Mouse (Mus musculus) kidney, postnatal 0 days (tissue): ENCODE data around the gene Anapc4. TPM values are rescaled to one million over a fixed set of nuclear protein-coding genes. Genes with fewer than 3 reads are reported as not detected.
A peak's percentile ranks its signal among the peaks of the same experiment; 100 is the strongest.

Experiments used
- ATAC-seq: fragments of 200-750 bp; cut with Nextera tagmentation; replicated peaks from 2 replicates; pipeline ENCODE4 v1.8.0; 2017; ENCODE audit warnings: low read depth, moderate number of reproducible peaks, moderate TSS enrichment, moderate library complexity; ENCODE audit not compliant: low FRiP score
- DNase-seq: peaks from one replicate; pipeline ENCODE4 v3.0.0-alpha.2; 2016; ENCODE audit warnings: low spot score
- H3K27ac ChIP-seq: fragments of 300-500 bp; sonication (generic); 2 replicates; pipeline ENCODE4 v1.5.1; 2014; ENCODE audit warnings: mild to moderate bottlenecking
- H3K27me3 ChIP-seq: fragments of 300-500 bp; sonication (generic); 2 replicates; pipeline ENCODE4 v1.6.1; 2014; ENCODE audit warnings: low read length, mixed read lengths; ENCODE audit not compliant: insufficient read depth
- H3K36me3 ChIP-seq: fragments of 300-500 bp; sonication (generic); 2 replicates; pipeline ENCODE4 v1.6.1; 2014; ENCODE audit warnings: low read length, mixed read lengths; ENCODE audit not compliant: insufficient read depth
- H3K4me1 ChIP-seq: fragments of 300-500 bp; sonication (generic); replicated peaks from 2 replicates; pipeline ENCODE4 v1.6.1; 2014; ENCODE audit warnings: antibody characterized with exemption, low read length, mixed read lengths; ENCODE audit not compliant: insufficient read depth
- H3K4me2 ChIP-seq: fragments of 300-500 bp; sonication (generic); 2 replicates; pipeline ENCODE4 v1.6.1; 2014; ENCODE audit warnings: mild to moderate bottlenecking, low read length, moderate library complexity, mixed read lengths
- H3K4me3 ChIP-seq: fragments of 300-500 bp; sonication (generic); replicated peaks from 2 replicates; pipeline ENCODE4 v1.5.1; 2014; ENCODE audit warnings: low read depth, low read length
- H3K9ac ChIP-seq: fragments of 300-500 bp; sonication (generic); 2 replicates; pipeline ENCODE4 v1.6.1; 2014; ENCODE audit warnings: low read depth, low read length
- H3K9me3 ChIP-seq: fragments of 300-500 bp; sonication (generic); replicated peaks from 2 replicates; pipeline ENCODE4 v1.6.1; 2016; ENCODE audit warnings: low read length, inconsistent platforms, mixed read lengths
- CTCF ChIP-seq: IDR thresholded peaks from 2 replicates; pipeline ENCODE4 v1.5.1; 2016; ENCODE audit warnings: antibody characterized with exemption, low read depth, mild to moderate bottlenecking, moderate library complexity
- WGBS: fragments of 180-500 bp; shearing (Covaris S2); extraction: QIAGEN DNeasy Blood & Tissue Kit; methylation state at CpG from one replicate; pipeline ENCODE4 v1.1.7; 2014; 5-methylcytosine and 5-hydroxymethylcytosine counted together
- polyA plus RNA-seq: library from polyadenylated mRNA; unstranded; fragments of >200 nt; fragmentation: Nextera tagmentation; extraction: Ambion mirVana; gene quantifications from 2 replicates; pipeline ENCODE4 v1.2.1, GENCODE M21; 2015

Gene Anapc4
- polyA plus RNA-seq = 72.3 and 79.6 TPM in 2 replicates

- peak within 1 kb of the TSS; percentile 83 for H3K27ac ChIP-seq
- H3K4me3 ChIP-seq = peak within 1 kb of the TSS; percentile 57
- no peaks in the 10 kb centered on the region for H3K9me3 ChIP-seq
- no peak for TF ChIP-seq CTCF
- no peaks in the 10 kb centered on the region for H3K27me3 ChIP-seq
- H3K4me1 ChIP-seq = peaks cover 11% of the 10 kb centered on the region; the same call in 1 of the 2 replicates
- peak; percentile 100 for DNase-seq
- H3K36me3 ChIP-seq = peaks cover 16% of the 10 kb centered on the region
- peak within 1 kb of the TSS; percentile 72 for H3K9ac ChIP-seq
- peak within 1 kb of the TSS; percentile 61 for H3K4me2 ChIP-seq
- ATAC-seq = peak; percentile 99
- WGBS = under 1% methylated on average over 50 of the region's 50 CpGs
Measured at GRCm38 (mm10) chr5:52833761-52834274, at the start of gene Anapc4. TSS of gene Anapc4 (plus strand) at chr5:52834012.

GRCm38 (mm10) chr5:52786556-52787322 lies 47.1 kb upstream of the Anapc4 start:
- no peak overlapping the region for H3K27ac ChIP-seq
- no peak overlapping the region for H3K9ac ChIP-seq
- H3K9me3 ChIP-seq = no peaks in the 10 kb centered on the region
- WGBS = 76% methylated on average over 7 of the region's 7 CpGs
- 0 out of 2 replicates have a peak, but pooled peaks cover 6% of the 10 kb centered on the region for H3K36me3 ChIP-seq
- no peaks in the 10 kb centered on the region for H3K27me3 ChIP-seq
- no peaks in the 10 kb centered on the region for H3K4me1 ChIP-seq
- H3K4me3 ChIP-seq = no peak overlapping the region
- H3K4me2 ChIP-seq = no peak overlapping the region
- no peak for DNase-seq
- no peak for TF ChIP-seq CTCF
- ATAC-seq = no peak

GRCm38 (mm10) chr5:52793230-52793629 lies 40.6 kb upstream of the Anapc4 start:
- Histone ChIP-seq H3K36me3 (peaks cover 21% of the 10 kb centered on the region; the same call in 1 of the 2 replicates), H3K9ac (no peak overlapping the region), H3K4me2 (no peak overlapping the region), H3K27ac (no peak overlapping the region), H3K4me3 (no peak overlapping the region), H3K9me3 (no peaks in the 10 kb centered on the region), H3K4me1 (no peaks in the 10 kb centered on the region), H3K27me3 (no peaks in the 10 kb centered on the region)
- DNase-seq = no peak
- 90% methylated on average over 9 of the region's 9 CpGs for WGBS
- no peak for ATAC-seq
- no peak for TF ChIP-seq CTCF

GRCm38 (mm10) chr5:52794109-52794508 lies 39.7 kb upstream of the Anapc4 start:
- Histone ChIP-seq H3K4me2 (no peak overlapping the region), H3K4me3 (no peak overlapping the region), H3K9ac (no peak overlapping the region), H3K36me3 (peaks cover 21% of the 10 kb centered on the region; the same call in 1 of the 2 replicates), H3K4me1 (no peaks in the 10 kb centered on the region), H3K27me3 (no peaks in the 10 kb centered on the region), H3K9me3 (no peaks in the 10 kb centered on the region), H3K27ac (no peak overlapping the region)
- no peak for TF ChIP-seq CTCF
- ATAC-seq = no peak
- 86% methylated on average over 9 of the region's 9 CpGs for WGBS
- no peak for DNase-seq

- TF ChIP-seq CTCF = no peak
- ATAC-seq = no peak
- DNase-seq = no peak
- Histone ChIP-seq H3K27me3 (no peaks in the 10 kb centered on the region), H3K4me3 (no peak overlapping the region), H3K4me2 (no peak overlapping the region), H3K4me1 (no peaks in the 10 kb centered on the region), H3K9ac (no peak overlapping the region), H3K27ac (no peak overlapping the region), H3K9me3 (no peaks in the 10 kb centered on the region), H3K36me3 (peaks cover 26% of the 10 kb centered on the region; the same call in 1 of the 2 replicates)
- 94% methylated on average over 12 of the region's 12 CpGs for WGBS
Measured at GRCm38 (mm10) chr5:52799274-52799985, 34.4 kb upstream of the Anapc4 start.

- Histone ChIP-seq H3K27me3 (no peaks in the 10 kb centered on the region), H3K9ac (no peak overlapping the region), H3K4me2 (no peak overlapping the region), H3K27ac (no peak overlapping the region), H3K9me3 (no peaks in the 10 kb centered on the region), H3K4me3 (no peak overlapping the region), H3K4me1 (no peaks in the 10 kb centered on the region), H3K36me3 (0 out of 2 replicates have a peak, but pooled peaks cover 4% of the 10 kb centered on the region)
- TF ChIP-seq CTCF = no peak
- WGBS = 70% methylated on average over 4 of the region's 4 CpGs
- ATAC-seq = 0 out of 2 replicates have a peak, but pooled peaks have one; percentile 21
- DNase-seq = no peak
Measured at GRCm38 (mm10) chr5:52805801-52806200, 28.0 kb upstream of the Anapc4 start.
